Mouse (Mus musculus): ENCODE data around the gene Gstz1. TPM values are rescaled to one million over a fixed set of nuclear protein-coding genes. Genes with fewer than 3 reads are reported as not detected.

Gstz1 gene
- total RNA-seq (2015; ENCODE audit: low replicate concordance) = 6.1 and 8.4 TPM in 2 replicates
- 3.8 and 5.2 TPM in 2 replicates for total RNA-seq (2017; ENCODE audit: low replicate concordance)

- peak; percentile 91 for ATAC-seq (replicated peaks; ENCODE audit: low FRiP score, poor library complexity, severe bottlenecking)
Measured at GRCm38 (mm10) chr12:87146966-87147365, at the start of gene Gstz1. Gstz1 (plus strand) TSS chr12:87147165.

GRCm38 (mm10) chr12:87100331-87100730, 46.6 kb upstream of the Gstz1 start:
- no peak for ATAC-seq (replicated peaks; ENCODE audit: low FRiP score, poor library complexity, severe bottlenecking)

- no peak for ATAC-seq (replicated peaks; ENCODE audit: low FRiP score, poor library complexity, severe bottlenecking)
Measured at GRCm38 (mm10) chr12:87102165-87102631, 44.8 kb upstream of the Gstz1 start, which contains the start of gene Ngb. Ngb (minus strand) TSS chr12:87102539.

DNA sequence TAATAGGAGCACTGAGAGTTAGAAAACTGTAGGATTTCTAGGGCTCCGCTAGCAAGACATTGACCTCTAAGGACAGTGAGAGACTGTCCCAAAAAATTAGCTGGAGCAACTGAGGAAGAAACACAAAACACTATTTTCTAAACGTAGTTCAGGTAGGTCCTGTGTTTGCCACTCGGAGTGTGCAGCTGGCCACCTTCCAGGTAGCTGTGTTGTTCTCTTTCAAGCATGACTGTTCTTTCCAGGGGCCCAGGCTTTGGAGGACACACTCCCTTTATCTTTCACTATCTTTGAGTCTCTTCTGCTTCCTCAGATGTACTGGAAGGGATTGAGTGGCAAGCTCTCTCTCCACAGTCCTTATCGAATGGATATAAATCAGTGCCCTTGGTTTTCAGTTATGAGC, 43.5 kb upstream of the Gstz1 start:
- ATAC-seq (replicated peaks; ENCODE audit: low FRiP score, poor library complexity, severe bottlenecking) = no peak

GRCm38 (mm10) chr12:87104796-87105195, 42.2 kb upstream of the Gstz1 start:
- ATAC-seq (replicated peaks; ENCODE audit: low FRiP score, poor library complexity, severe bottlenecking) = no peak

DNA sequence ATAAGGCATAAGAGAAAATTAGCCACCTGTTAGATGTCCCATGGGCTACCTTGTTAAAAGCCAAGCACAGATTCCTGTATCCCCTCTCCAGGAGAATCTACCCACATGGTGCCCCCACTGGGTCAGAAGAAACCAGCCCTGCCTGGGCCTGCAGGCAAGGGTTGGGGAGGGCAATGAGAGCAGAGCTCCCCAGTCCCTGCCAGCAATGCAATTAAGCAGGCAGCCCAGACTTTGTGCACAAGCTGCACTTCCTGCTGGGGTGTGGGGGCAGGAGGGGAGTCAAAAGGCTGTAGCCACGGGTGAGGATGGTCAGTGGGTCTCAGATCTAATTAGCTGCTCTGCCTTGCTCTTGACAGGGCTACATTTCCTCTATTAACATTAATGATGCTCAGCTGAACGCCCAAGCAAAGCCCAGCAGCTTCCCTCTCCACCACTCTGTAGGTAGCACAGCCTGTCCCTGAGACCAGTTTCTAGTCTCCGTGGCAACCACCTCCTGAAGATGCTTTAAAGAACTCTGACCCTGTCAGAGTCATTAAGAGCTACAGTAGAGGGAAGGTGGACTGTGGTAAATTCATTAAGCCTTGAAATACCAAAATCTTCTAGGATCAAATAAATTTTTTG, 39.5 kb upstream of the Gstz1 start:
- ATAC-seq (replicated peaks; ENCODE audit: low FRiP score, poor library complexity, severe bottlenecking) = no peak

DNA sequence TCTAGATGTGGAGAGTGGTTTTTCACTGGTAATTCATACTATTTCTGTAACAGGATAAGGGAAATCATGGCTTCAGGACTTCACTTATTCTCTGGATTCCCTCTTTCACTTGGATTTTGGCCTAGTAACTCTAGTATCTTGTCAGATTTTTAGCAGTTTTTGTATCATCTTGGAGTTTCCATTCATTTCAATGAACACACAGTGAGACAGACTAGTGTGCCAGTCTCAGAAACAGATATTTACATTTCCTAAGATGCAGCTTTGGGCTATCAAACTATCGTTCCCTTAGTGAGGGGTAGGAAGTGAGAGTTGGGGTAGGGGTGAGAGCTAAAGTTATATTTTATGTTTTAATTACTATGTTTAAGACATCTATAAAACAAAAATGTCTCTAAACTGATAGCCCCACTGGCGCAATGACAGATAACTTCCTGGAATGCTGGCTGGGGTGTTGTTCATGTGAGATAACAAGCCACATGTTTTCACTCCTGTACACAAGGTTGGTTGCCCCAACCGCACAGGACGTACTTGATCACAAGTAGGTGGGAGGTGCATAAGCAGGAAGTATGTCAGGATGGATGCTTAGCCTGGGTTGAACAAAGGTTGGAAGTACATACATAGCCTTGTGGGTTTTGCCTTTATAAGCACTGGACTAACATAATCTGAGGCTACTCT, 24.9 kb upstream of the Gstz1 start:
- peak; percentile 79 for ATAC-seq (replicated peaks; ENCODE audit: low FRiP score, poor library complexity, severe bottlenecking)

- ATAC-seq (replicated peaks; ENCODE audit: low FRiP score, poor library complexity, severe bottlenecking) = no peak
Measured at GRCm38 (mm10) chr12:87127256-87127655, 19.7 kb upstream of the Gstz1 start.

GRCm38 (mm10) chr12:87130224-87130623, 16.7 kb upstream of the Gstz1 start:
- ATAC-seq (replicated peaks; ENCODE audit: low FRiP score, poor library complexity, severe bottlenecking) = no peak

DNA sequence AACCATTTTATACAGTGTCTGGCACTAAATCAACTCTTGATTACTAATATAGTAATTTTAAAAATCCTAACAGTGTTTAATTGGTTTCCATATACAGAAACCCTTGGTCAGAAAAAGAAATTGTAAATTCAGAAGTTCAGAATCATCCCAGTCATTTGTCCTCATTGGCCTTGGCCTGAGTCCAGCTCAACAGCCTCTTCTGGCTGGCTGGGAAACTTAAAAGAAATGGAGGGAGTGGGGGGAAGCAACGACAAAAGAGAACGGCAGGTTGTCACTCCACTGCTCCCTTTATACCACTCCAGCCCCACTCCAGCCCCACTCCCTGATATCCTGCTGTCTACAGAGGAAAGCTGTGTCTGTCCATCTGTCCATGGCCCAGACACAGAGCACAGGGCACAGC, 15.8 kb upstream of the Gstz1 start:
- ATAC-seq (replicated peaks; ENCODE audit: low FRiP score, poor library complexity, severe bottlenecking) = no peak

DNA sequence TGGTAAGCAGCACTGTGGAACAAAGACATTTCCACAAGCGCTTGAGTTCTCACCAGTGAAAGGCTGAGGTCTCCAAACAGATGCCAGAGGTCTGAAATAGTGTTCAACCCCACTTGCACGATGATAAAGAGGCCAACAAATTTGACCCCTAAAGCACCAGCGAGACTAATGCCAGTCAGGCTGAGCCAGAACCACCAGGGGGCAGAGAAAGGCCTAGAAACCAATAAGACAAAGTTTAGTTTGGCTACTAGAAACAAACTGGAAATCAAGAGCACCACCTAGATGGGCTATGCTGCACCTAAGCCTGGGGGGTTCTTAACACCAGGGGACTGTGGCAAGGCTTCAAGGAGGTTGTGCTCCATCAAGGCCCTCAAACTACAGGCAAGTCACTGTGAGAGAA, 15.3 kb upstream of the Gstz1 start:
- ATAC-seq (replicated peaks; ENCODE audit: low FRiP score, poor library complexity, severe bottlenecking) = no peak

- ATAC-seq (replicated peaks; ENCODE audit: low FRiP score, poor library complexity, severe bottlenecking) = no peak
Measured at GRCm38 (mm10) chr12:87132210-87132609, 14.8 kb upstream of the Gstz1 start.

DNA sequence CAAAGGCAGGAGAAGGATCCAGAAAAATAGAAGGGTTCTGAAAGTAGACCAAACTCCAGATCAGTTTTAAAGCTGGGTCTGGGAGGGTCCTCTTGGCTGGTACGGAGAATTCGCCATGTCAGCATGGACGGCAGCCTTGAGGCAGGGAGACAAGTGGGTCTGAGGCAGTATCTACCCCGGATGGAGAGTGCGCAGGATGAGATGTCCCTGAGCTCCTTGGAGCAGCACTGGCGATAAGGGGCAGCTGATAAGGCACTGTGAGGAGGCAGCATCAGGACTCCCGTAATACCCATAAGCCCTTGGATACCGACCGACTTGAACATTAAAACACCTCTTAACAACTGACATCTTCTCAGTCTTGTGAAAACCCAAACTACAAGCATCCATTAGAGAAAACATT, 14.2 kb upstream of the Gstz1 start:
- no peak for ATAC-seq (replicated peaks; ENCODE audit: low FRiP score, poor library complexity, severe bottlenecking)

- no peak for ATAC-seq (replicated peaks; ENCODE audit: low FRiP score, poor library complexity, severe bottlenecking)
Measured at GRCm38 (mm10) chr12:87137439-87138341, 9.3 kb upstream of the Gstz1 start.

- ATAC-seq (replicated peaks; ENCODE audit: low FRiP score, poor library complexity, severe bottlenecking) = no peak
Measured at GRCm38 (mm10) chr12:87138342-87138701, 8.6 kb upstream of the Gstz1 start.

- ATAC-seq (replicated peaks; ENCODE audit: low FRiP score, poor library complexity, severe bottlenecking) = no peak
Measured at GRCm38 (mm10) chr12:87138768-87139167, 8.2 kb upstream of the Gstz1 start.

DNA sequence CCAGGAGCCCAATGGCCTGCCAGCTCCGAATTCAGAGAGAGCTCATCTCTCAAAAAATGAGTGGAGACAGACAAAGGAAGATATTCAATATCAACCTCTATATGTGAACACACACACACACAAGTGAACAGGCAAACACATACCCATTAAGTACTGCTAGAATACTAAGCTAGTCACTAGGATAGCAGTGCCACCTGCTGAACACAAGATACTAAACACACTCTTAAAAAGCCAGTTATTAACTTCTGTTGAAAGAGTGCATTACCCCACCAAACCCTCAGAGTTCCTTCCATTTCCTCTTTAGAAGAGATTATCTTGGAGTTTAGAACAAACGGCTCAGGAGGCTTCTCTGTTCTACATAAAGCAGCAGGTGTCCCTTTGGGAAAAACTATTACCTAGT, 4.8 kb upstream of the Gstz1 start:
- ATAC-seq (replicated peaks; ENCODE audit: low FRiP score, poor library complexity, severe bottlenecking) = no peak

- peak; percentile 95 for ATAC-seq (replicated peaks; ENCODE audit: low FRiP score, poor library complexity, severe bottlenecking)
Measured at GRCm38 (mm10) chr12:87147395-87148089, 577 bp downstream of the Gstz1 start, which contains the start of gene Pomt2. Pomt2 (minus strand) TSS chr12:87147968.

DNA sequence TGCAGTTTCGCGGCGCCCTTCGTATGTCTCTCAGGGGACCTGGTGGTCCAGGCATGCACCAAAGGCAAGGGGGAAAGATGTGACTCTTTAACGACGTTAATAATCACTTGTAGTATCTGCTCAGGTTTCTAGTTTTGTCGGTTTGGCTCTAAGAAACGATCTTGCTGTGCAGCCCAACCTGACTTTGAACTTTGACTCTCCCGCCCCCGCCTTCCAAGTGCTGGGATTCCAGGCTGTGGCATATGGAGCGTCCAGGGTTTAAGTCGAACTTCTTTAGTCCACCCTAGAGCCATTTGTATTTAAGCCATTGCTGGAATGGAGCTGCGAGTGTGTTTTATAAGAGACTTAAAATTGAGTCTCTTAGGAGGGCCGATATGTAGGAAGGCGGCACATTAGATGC, 1.2 kb downstream of the Gstz1 start:
- ATAC-seq (replicated peaks; ENCODE audit: low FRiP score, poor library complexity, severe bottlenecking) = no peak

- ATAC-seq (replicated peaks; ENCODE audit: low FRiP score, poor library complexity, severe bottlenecking) = no peak
Measured at GRCm38 (mm10) chr12:87149471-87149870, 2.5 kb downstream of the Gstz1 start.
